Mouse (Mus musculus) adrenal gland, postnatal 36 days (tissue): ENCODE measurements around the gene Pdzk1. TPM values are rescaled to one million over a fixed set of nuclear protein-coding genes. Genes with fewer than 3 reads are reported as not detected.
A peak's percentile ranks its signal among the peaks of the same experiment; 100 is the strongest.

ENCODE experiments used
- DNase-seq, 2 experiments: peaks; one replicate each; pipeline ENCODE4 v3.0.0; 2021; ENCODE audit warnings: mixed read lengths in 1 of 2
- total RNA-seq, 2 experiments: library from RNA; stranded (reverse); gene quantifications; 2 replicates each; pipeline ENCODE4 v1.2.3; 2021

Gene Pdzk1
- total RNA-seq, 2 experiments from 2014 or later = not detected

- DNase-seq = no peak
These were observed 7.3 kb downstream of the Pdzk1 start for GRCm38 (mm10) chr3:96836414-96836813.

GRCm38 (mm10) chr3:96838996-96839645, 10.0 kb downstream of the Pdzk1 start:
- DNase-seq = no peak

DNA sequence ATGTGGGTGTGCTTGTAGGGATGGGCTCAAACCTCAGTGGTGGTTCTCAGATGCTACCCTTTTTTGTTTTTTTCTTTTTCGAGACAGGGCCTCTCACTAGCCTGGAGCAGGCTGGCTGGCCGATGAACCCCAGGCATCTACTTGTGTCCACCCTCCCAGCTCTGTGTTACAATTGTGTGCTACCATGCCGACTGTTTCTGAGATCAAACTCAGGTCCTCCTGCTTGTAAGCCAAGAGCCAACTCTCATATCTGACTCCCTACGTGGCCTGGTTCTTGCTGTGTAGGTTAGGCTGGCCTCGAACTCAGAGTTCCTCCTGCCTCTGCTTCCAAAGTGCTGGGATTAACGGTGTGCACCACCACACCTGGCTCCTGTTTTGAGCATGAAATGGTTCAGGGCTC, 16.1 kb downstream of the Pdzk1 start:
- DNase-seq = no peak

DNA sequence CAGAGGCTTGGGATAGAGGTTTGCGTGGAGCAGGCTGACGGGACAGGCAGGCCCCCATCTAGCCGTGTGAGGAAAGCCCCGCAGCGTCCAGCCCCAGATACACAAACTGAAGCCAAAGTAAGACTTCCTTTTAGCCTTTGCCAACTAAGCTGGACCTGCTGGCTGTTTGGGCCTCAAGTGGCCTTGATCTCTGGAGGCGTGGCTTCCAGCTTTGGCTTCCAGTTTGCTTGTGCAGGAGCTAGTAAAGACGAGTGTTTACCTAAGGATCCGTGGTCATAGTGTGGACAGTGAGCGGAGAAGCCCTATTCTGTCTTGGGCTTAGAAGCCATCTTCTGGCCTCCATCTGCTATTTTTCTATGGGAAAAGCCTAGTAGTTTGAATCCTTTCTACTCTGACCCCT, 16.7 kb downstream of the Pdzk1 start:
- peak; percentile 65 to 70 for DNase-seq

DNA sequence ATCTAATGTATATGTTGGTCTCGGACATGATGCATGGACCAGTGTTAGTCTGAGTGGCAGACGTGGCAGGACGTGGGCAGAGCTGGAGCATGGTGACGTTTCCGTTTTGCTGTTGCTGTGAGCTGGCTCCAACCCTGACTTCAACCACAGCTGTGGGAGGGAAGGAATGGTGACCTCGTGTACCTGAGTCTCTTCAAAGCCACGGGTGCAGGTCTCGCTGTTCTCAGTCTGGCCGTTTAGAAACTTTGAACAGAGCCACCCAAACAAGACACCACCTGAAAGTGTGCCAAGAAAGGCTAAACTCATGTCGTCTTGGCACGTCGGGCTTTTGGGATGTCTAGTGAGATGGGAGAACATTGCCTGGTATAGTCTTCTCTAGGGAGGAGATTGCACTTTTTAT, 17.9 kb downstream of the Pdzk1 start:
- DNase-seq = no peak

DNA sequence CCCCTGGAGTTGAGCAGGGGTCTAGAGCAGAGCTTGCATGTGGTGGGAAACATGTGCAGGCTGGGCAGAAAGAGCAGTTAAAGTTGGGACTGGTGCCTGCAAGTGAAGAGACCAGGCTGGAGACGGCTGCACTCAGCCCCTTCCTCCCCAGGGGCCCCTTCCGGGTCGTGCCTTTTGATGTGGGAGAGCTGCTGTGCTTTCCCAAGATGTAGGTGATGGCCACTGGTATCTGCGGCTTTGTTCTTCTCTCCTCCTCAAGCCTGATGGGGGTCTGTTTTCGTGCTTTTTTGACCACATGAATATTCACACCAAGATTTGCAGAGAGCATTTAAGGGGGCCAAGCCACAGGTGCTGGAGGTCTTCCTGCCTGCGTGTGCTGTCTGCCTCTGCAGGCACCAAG, 18.6 kb downstream of the Pdzk1 start:
- DNase-seq = no peak

DNA sequence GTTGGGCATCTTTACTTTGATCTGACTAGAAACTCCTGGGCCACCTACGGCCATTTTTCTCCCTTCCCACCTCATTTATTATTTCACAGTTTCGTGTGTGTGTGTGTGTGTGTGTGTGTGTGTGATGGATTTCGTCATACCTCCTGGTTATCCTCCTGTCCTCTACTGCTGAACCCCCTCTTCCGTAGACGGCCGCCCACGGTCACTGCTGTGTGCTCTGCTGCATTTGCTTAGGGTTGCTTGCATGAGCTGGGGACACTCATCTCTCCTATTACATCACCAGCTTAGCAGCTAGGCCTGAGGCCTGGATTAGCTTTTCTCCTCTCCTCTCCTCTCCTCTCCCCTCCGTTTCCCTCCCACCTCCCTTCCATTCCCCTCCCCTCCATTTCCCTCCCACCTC, 19.4 kb downstream of the Pdzk1 start:
- no peak for DNase-seq

DNA sequence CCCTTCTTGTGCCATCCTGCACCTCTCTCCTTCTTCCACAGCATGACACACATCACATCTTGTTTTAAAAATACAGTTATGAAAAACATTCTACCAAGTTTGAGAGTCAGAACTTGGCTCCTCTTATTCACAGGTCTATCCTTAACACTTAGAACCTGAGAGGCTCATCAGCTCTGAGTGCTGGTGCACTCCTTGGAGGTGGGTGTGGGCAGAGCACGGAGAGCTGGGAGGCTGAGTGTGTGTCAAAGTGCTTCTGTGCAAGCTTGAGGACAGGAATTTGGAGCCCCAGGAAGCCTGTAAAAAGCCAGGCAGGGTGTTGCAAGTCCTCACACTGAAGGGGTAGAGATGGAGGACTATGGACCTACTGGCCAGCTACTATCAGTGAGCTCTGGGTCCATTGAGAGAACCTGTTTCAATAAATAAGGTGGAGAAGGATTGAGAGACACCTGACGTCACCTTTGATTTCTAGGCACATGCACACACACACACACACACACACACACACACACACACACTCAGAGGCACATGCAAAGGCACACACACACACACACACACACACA, 20.2 kb downstream of the Pdzk1 start:
- no peak for DNase-seq

DNA sequence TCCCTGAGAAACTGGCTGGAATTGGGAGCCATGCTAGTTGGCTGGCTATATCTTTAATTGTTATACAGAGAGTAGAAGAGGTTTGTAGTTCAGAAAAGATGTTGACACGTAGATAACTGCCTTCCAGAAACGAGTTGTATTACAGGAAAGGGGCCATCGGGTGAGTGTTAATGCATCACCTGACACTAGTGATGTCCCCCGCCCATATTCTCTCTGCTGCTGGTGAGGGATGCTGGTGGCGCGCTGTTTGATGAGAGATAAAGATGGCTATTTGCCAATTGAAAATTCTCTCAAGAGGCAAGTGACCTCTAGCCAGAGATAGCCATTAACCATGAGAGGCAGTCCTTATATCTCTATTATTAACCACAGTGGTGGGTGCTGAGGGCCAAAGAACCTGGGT, 23.5 kb downstream of the Pdzk1 start:
- no peak for DNase-seq

GRCm38 (mm10) chr3:96854376-96854775, 25.3 kb downstream of the Pdzk1 start:
- DNase-seq = no peak

DNA sequence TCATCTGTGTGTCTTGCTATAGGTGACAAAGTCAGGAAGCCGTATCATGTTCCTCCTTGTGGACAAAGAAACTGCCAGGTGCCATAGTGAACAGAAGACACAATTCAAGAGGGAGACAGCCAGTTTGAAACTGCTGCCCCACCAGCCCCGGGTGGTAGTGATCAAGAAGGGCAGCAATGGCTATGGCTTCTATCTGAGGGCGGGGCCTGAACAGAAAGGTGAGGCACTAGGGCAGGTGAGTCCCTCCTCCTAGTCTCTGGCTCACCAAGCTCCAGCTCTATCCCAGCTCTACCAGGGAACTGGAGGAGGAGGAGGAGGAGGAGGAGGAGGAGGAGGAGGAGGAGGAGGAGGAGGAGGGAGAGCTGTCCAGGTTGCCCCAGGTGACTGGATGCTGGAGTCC, 26.7 kb downstream of the Pdzk1 start:
- DNase-seq = no peak

GRCm38 (mm10) chr3:96860498-96860897, 31.4 kb downstream of the Pdzk1 start:
- no peak for DNase-seq

GRCm38 (mm10) chr3:96867863-96868262, 38.8 kb downstream of the Pdzk1 start:
- DNase-seq = no peak

DNA sequence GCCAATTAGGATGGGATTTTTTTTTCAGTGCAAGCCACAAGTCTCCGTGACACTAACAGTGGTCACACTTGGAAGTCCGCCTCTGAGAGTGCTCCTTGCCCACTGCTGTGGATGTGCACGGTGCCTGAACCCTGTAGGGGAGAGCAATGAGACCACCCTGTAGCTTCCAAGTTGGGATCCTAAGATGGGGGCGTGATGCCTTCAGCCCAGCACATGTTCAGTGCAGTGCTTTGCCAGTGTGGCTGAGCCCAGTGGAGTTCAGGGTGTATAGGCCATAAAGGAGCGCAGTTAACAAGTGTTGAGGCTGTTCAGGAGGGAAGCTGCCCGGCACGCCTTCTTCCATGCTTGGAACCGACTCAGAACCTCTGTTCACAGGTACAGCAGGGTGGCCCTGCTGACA, 39.5 kb downstream of the Pdzk1 start:
- DNase-seq = no peak

DNA sequence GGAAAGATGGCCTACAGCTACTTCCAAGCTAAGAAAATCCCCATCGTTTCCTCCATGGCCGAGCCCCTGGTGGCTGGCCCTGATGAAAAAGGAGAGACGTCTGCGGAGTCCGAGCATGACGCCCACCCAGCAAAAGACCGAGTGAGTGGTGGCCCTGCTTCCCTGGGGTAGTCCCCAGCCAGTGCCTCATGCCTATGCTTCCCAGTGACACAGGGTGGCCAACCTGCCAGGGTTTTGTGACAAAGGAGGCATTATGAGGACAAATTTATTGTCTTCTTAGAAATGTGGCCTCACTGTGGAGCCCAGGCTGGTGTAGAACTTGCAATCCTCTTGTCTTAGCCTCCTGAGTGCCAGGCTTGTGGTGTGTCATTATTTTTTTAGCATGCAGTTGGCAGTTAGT, 40.0 kb downstream of the Pdzk1 start:
- no peak for DNase-seq

DNA sequence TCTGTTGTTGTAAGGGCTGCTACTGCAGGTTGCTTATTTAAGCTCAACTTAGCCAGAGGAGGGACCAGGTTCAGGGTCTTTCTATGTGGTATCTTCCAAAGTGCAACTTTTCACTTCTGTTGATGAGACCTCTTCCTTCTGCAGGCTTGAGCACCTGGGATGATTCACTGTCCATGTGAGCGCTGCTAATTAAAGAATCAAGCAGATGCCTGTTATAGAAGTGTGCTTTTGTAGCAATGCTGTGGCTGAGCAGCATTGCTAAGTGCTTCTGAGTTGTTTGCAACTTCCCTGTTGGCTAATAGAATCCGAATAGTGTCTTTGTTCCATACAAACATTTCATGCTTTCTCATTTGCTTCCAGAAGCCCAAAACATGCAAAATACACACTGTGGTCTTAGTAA, 41.2 kb downstream of the Pdzk1 start:
- DNase-seq = no peak

DNA sequence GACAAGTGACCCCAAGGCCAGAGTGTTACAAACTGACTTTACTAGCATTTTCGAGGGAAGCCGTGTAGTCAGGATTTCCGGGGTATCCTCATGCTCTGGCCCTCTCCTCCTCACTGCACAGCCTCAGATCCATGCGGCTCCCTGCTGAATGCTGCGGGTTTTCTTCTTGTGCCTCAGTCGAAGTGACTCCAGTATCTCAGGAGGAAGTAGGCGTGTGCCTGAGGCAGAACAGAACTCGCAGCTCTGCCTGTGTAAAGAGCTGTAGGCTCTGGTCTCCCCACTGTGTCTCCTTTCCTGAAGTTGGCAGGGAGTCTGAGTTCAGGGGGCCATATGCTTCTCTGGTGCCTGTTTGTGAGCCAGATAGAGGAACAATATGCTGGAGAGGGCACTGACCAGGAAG, 42.0 kb downstream of the Pdzk1 start:
- no peak for DNase-seq

DNA sequence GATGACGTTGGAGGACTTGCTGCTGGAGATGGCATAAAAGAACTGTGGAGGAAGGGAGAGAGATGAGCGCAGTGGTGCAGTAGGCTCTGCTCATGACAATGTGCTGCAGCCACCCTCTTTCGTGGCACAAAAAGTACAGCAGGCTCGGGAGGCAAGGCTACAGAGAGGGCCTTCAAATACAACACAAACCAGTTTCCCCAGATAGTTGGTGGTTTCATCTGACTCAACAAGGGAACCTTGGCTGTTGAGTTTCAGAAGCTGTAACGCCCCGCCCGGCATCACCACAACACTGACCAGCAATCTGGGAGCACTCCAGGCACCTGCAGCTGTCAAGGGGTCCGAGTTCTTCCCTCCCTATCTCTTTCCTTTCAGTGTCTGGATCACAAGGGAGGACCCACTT, 43.4 kb downstream of the Pdzk1 start:
- no peak for DNase-seq

GRCm38 (mm10) chr3:96874808-96875571, 45.9 kb downstream of the Pdzk1 start:
- DNase-seq = no peak

DNA sequence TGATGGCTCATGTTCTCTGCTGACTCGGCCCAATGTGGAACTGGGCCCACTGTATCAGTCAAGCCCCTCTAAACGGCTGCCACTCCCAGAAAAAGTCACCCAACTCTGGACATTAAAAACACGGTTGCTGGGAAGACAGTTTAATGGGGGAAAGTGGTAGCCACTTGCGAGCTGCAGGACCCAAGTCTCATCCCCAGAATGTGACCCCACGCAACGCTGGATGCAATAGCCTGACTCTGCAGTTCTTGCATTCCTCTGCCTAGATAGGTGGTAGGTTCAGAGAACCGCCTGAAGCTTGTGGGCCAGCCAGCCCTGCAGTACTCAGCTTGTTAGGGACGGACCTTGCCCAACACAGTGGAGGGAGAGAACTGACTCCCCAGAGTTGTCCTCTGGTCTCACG, 50.5 kb downstream of the Pdzk1 start:
- no peak for DNase-seq

DNA sequence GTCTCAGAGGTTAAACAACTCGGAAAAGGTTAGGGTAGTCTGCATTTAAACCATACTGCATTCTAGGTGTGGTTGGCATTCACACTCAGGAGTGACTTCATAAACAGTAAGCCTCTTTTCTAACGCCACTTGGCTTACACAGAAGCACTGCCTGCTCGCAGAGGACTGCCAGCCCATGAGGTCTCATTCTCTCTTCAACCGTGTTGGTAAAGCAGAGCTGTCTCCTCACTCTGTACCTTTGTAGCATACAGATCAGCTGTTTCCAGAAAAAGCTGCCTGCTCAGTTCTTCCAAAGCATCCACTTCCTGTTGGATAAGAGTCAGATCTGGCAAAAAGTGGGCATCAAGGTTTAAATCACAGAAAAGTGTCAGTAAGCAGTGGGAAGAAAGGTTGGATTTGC, 51.3 kb downstream of the Pdzk1 start:
- DNase-seq = no peak

GRCm38 (mm10) chr3:96881557-96881956, 52.5 kb downstream of the Pdzk1 start:
- DNase-seq = no peak

DNA sequence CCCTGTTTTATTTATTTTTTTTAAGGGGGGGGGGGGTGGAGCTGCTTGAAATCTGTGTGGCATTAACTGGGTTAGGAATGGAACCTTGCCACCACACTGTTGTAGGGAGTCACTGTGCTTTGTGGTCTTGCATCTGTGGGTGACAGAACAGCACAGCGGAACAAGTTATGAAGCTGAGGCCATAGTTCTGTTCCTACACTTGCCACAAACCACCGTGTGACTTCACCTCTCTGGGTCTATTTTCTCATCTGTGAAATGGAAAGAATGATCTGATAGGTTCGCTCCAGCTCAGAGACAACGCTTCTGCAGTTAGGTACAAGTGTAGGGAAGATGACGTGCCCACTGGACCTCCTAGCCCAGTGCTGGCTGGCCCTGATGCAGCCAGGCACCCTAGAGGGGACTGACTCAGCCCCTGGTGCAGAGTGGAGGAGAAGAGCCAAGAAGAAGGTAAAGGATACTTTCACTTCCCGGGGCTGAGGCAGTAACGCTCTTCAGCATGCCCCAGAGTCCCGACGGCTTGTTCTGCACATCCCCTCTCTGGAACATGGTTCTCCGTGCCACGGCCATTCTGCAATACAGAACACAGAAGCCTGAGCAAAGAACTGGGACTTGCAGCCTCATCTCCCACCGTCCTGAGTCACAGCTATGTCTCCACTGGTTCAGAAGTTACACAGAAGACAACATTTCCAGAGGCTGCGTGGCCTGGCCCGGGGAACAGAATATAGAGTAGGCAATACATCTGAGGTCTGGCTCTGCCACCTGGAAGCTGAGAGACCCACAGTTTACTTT, 53.2 kb downstream of the Pdzk1 start:
- DNase-seq = no peak
